Mouse (Mus musculus) limb, embryonic 15.5 days (tissue): ENCODE results near the gene Dlgap1. TPM values are rescaled to one million over a fixed set of nuclear protein-coding genes. Genes with fewer than 3 reads are reported as not detected.

Source experiments
- ATAC-seq: fragments of 200-750 bp; cut with Nextera tagmentation; 2 replicates; pipeline ENCODE4 v1.8.0; 2017; ENCODE audit warnings: low read depth, moderate TSS enrichment; ENCODE audit not compliant: insufficient number of reproducible peaks, low FRiP score, low TSS enrichment
- H3K27ac ChIP-seq: fragments of 300-500 bp; sonication (generic); 2 replicates; pipeline ENCODE4 v1.5.1; 2015; ENCODE audit warnings: moderate library complexity, mild to moderate bottlenecking, inconsistent platforms
- H3K27me3 ChIP-seq: fragments of 300-500 bp; sonication (generic); 2 replicates; pipeline ENCODE4 v1.6.1; 2015; ENCODE audit warnings: inconsistent platforms
- H3K36me3 ChIP-seq: fragments of 300-500 bp; sonication (generic); 2 replicates; pipeline ENCODE4 v1.6.1; 2015; ENCODE audit warnings: inconsistent platforms
- H3K4me1 ChIP-seq: fragments of 300-500 bp; sonication (generic); 2 replicates; pipeline ENCODE4 v1.6.1; 2015; ENCODE audit warnings: inconsistent platforms
- H3K4me2 ChIP-seq: fragments of 300-500 bp; sonication (generic); 2 replicates; pipeline ENCODE4 v1.6.1; 2015; ENCODE audit warnings: mild to moderate bottlenecking, inconsistent platforms
- H3K4me3 ChIP-seq: fragments of 300-500 bp; sonication (generic); 2 replicates; pipeline ENCODE4 v1.5.1; 2015; ENCODE audit warnings: mild to moderate bottlenecking, inconsistent platforms
- H3K9ac ChIP-seq: fragments of 300-500 bp; sonication (generic); 2 replicates; pipeline ENCODE4 v1.6.1; 2015; ENCODE audit warnings: inconsistent platforms
- H3K9me3 ChIP-seq: fragments of 300-500 bp; sonication (generic); 2 replicates; pipeline ENCODE4 v1.6.1; 2016; ENCODE audit warnings: inconsistent platforms
- WGBS: fragments of 180-500 bp; shearing (Covaris S2); methylation state at CpG from one replicate; pipeline ENCODE4 v1.1.7; 2015; 5-methylcytosine and 5-hydroxymethylcytosine counted together
- polyA plus RNA-seq: library from polyadenylated mRNA; unstranded; fragments of >200 nt; fragmentation: Nextera tagmentation; extraction: Ambion mirVana; gene quantifications from 2 replicates; pipeline ENCODE4 v1.2.1, GENCODE M21; 2015

Gene Dlgap1
- polyA plus RNA-seq, 1 experiment from 2014 or later = 3.1 TPM

DNA sequence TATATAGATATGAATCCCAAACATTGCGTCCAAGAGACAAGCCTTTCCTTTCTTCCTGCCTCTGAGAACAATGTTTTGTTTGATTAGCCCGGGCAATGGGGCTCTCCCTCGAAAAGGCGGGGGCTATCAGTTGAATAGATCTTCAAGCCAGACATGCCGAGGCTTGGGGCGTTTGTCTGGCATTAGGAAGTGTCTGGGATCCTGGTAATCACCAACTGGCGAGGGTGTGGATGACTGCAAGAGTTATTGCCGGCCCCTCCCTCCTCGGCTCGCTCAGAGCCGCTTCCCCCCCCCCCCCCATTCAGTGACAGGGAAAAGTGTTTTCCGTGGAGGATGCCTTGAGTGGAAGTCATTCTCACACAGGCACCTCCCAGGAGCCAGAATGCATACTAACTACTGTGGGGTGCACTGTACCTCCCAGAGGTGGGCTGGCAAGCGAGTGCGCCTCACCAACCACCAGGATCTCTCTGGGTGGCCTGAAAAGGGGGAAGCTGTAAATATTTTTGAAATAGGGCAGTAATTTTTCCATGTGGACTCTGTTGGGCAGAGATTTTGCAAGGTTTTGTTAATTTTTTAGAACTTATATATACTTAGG, 786.9 kb downstream of the Dlgap1 start:
- no peaks in the 10 kb centered on the region for H3K36me3 ChIP-seq
- H3K9me3 ChIP-seq = no peaks in the 10 kb centered on the region
- H3K27ac ChIP-seq = peak overlapping the region; percentile 90
- 5% methylated on average over 13 of the region's 14 CpGs for WGBS
- H3K27me3 ChIP-seq = no peaks in the 10 kb centered on the region; the same call in 1 of the 2 replicates
- ATAC-seq = no peak
- peak overlapping the region; percentile 89 for H3K4me2 ChIP-seq
- H3K4me1 ChIP-seq = peaks cover 31% of the 10 kb centered on the region
- H3K9ac ChIP-seq = peak overlapping the region; percentile 20; the same call in 1 of the 2 replicates
- H3K4me3 ChIP-seq = peak overlapping the region; percentile 45

GRCm38 (mm10) chr17:70762001-70762400, 793.1 kb downstream of the Dlgap1 start:
- H3K4me2 ChIP-seq = no peak overlapping the region
- H3K36me3 ChIP-seq = 0 out of 2 replicates have a peak, but pooled peaks cover 4% of the 10 kb centered on the region
- ATAC-seq = no peak
- WGBS = 95% methylated on average over 7 of the region's 7 CpGs
- H3K9me3 ChIP-seq = no peaks in the 10 kb centered on the region
- H3K27me3 ChIP-seq = no peaks in the 10 kb centered on the region
- no peak overlapping the region for H3K4me3 ChIP-seq
- H3K27ac ChIP-seq = no peak overlapping the region
- 0 out of 2 replicates have a peak, but pooled peaks cover under 1% of the 10 kb centered on the region for H3K4me1 ChIP-seq
- no peak overlapping the region for H3K9ac ChIP-seq

GRCm38 (mm10) chr17:70762634-70763033, 793.8 kb downstream of the Dlgap1 start:
- Histone ChIP-seq H3K4me3 (no peak overlapping the region), H3K36me3 (0 out of 2 replicates have a peak, but pooled peaks cover 4% of the 10 kb centered on the region), H3K9me3 (no peaks in the 10 kb centered on the region), H3K27me3 (no peaks in the 10 kb centered on the region), H3K27ac (no peak overlapping the region), H3K9ac (no peak overlapping the region), H3K4me1 (no peaks in the 10 kb centered on the region), H3K4me2 (no peak overlapping the region)
- ATAC-seq = no peak
- 88% methylated on average over 10 of the region's 10 CpGs for WGBS

GRCm38 (mm10) chr17:70765337-70765736, 796.5 kb downstream of the Dlgap1 start:
- Histone ChIP-seq H3K4me1 (no peaks in the 10 kb centered on the region), H3K4me2 (no peak overlapping the region), H3K4me3 (no peak overlapping the region), H3K27ac (no peak overlapping the region), H3K27me3 (no peaks in the 10 kb centered on the region), H3K9me3 (no peaks in the 10 kb centered on the region), H3K9ac (no peak overlapping the region), H3K36me3 (0 out of 2 replicates have a peak, but pooled peaks cover 4% of the 10 kb centered on the region)
- 95% methylated on average over 9 of the region's 9 CpGs for WGBS
- no peak for ATAC-seq

DNA sequence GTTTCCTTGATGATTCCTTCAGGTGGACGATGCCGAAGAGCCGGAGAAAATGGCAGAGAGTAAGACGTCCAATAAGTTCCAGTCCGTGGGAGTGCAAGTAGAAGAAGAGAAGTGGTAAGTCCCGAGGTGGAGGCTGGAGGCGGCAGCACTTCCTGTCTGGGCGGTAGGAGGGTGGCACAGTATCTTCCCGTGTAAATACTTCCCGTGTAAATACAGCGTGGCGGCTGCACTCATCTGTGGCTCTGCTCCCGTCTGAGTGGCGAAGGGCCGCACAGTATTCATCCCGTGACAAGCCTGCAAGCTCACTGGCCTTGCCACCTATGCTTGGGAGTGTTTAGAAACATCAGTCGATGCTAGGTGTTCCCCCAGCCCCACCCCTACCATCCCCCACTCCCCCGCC, 797.1 kb downstream of the Dlgap1 start:
- Histone ChIP-seq H3K9me3 (no peaks in the 10 kb centered on the region), H3K27me3 (no peaks in the 10 kb centered on the region), H3K4me1 (no peaks in the 10 kb centered on the region), H3K36me3 (0 out of 2 replicates have a peak, but pooled peaks cover 4% of the 10 kb centered on the region), H3K4me3 (no peak overlapping the region), H3K9ac (no peak overlapping the region), H3K4me2 (no peak overlapping the region), H3K27ac (no peak overlapping the region)
- no peak for ATAC-seq
- WGBS = 81% methylated on average over 18 of the region's 18 CpGs

- Histone ChIP-seq H3K27ac (no peak overlapping the region), H3K4me3 (no peak overlapping the region), H3K9ac (no peak overlapping the region), H3K27me3 (no peaks in the 10 kb centered on the region), H3K9me3 (no peaks in the 10 kb centered on the region), H3K4me2 (no peak overlapping the region), H3K36me3 (no peaks in the 10 kb centered on the region), H3K4me1 (no peaks in the 10 kb centered on the region)
- no peak for ATAC-seq
- WGBS = 14% methylated on average over 10 of the region's 10 CpGs
Measured at GRCm38 (mm10) chr17:70772120-70772899, 803.4 kb downstream of the Dlgap1 start.

DNA sequence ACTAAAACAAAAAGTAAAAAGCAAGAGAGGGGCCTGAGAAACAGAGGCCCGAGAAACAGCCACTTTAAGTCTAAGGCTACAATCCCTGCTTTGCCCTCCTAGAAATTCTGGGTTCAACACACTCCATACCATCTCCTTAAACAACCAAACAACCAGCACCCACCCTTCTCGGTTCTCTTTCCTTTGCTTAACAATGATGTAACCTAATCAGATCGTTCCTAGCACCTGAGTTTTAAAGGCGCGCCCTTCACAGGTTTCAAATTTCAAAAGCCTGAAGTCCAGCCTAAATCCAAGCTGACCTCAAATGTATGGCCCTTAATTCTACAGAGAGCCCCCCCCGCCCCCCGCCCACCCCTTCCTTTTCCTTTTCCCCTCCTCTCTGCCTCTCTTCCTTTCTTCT, 810.9 kb downstream of the Dlgap1 start:
- Histone ChIP-seq H3K36me3 (no peaks in the 10 kb centered on the region), H3K9me3 (no peaks in the 10 kb centered on the region), H3K4me2 (no peak overlapping the region), H3K27me3 (no peaks in the 10 kb centered on the region), H3K4me1 (peaks cover 14% of the 10 kb centered on the region), H3K4me3 (no peak overlapping the region), H3K27ac (no peak overlapping the region), H3K9ac (no peak overlapping the region)
- no peak for ATAC-seq
- WGBS = 25% methylated on average over 7 of the region's 7 CpGs

- Histone ChIP-seq H3K9me3 (no peaks in the 10 kb centered on the region), H3K27ac (peak overlapping the region; percentile 19; the same call in 1 of the 2 replicates), H3K4me3 (no peak overlapping the region), H3K36me3 (no peaks in the 10 kb centered on the region), H3K9ac (no peak overlapping the region), H3K4me2 (no peak overlapping the region), H3K4me1 (peaks cover 14% of the 10 kb centered on the region), H3K27me3 (no peaks in the 10 kb centered on the region)
- no peak for ATAC-seq
- 43% methylated on average over 18 of the region's 18 CpGs for WGBS
Measured at GRCm38 (mm10) chr17:70780726-70781689, 812.1 kb downstream of the Dlgap1 start.

GRCm38 (mm10) chr17:70783273-70783672, 814.4 kb downstream of the Dlgap1 start:
- no peak overlapping the region for H3K4me2 ChIP-seq
- no peaks in the 10 kb centered on the region for H3K27me3 ChIP-seq
- H3K9ac ChIP-seq = no peak overlapping the region
- H3K4me1 ChIP-seq = peaks cover 14% of the 10 kb centered on the region
- H3K9me3 ChIP-seq = no peaks in the 10 kb centered on the region
- no peak overlapping the region for H3K4me3 ChIP-seq
- no peak overlapping the region for H3K27ac ChIP-seq
- no peaks in the 10 kb centered on the region for H3K36me3 ChIP-seq
- no peak for ATAC-seq
- WGBS = 93% methylated on average over 3 of the region's 3 CpGs

GRCm38 (mm10) chr17:70787366-70787765, 818.5 kb downstream of the Dlgap1 start:
- H3K4me1 ChIP-seq = no peaks in the 10 kb centered on the region
- no peaks in the 10 kb centered on the region for H3K36me3 ChIP-seq
- no peak overlapping the region for H3K4me3 ChIP-seq
- H3K27me3 ChIP-seq = no peaks in the 10 kb centered on the region
- 100% methylated on average over 2 of the region's 2 CpGs for WGBS
- no peak overlapping the region for H3K4me2 ChIP-seq
- H3K9me3 ChIP-seq = no peaks in the 10 kb centered on the region
- no peak for ATAC-seq
- no peak overlapping the region for H3K9ac ChIP-seq
- no peak overlapping the region for H3K27ac ChIP-seq

DNA sequence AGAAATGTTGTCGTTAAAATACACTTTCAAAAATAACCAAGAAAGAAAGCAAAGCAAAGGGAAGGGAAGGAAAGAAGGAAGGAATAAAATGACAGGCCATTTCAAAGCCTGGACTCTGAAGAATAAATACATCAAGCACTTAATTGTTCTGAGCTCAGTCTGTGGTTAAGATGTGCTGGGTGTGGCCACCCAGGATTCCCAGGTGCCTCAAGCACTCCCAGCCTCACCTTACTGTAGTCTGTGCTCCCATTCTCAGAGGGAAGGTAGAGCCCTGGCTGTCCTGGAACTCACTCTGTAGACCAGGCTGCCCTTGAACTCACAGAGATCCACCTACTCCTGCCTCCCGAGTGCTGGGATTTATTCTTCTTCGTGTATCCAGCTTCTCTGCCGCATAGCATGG, 821.9 kb downstream of the Dlgap1 start:
- no peak overlapping the region for H3K27ac ChIP-seq
- H3K4me3 ChIP-seq = no peak overlapping the region
- 79% methylated on average over 4 of the region's 4 CpGs for WGBS
- no peak overlapping the region for H3K4me2 ChIP-seq
- H3K4me1 ChIP-seq = no peaks in the 10 kb centered on the region
- no peaks in the 10 kb centered on the region for H3K36me3 ChIP-seq
- no peaks in the 10 kb centered on the region for H3K27me3 ChIP-seq
- no peak for ATAC-seq
- H3K9me3 ChIP-seq = no peaks in the 10 kb centered on the region
- no peak overlapping the region for H3K9ac ChIP-seq
